Mouse (Mus musculus): ENCODE data around the gene Uhmk1.

- TF ChIP-seq MYC (IDR thresholded peaks at IDR 0.05; ENCODE audit: low read depth, low read length) (no peak), POLR2A (IDR thresholded peaks at IDR 0.05; ENCODE audit: low read depth, low read length) (no peak)
Observed at GRCm38 (mm10) chr1:170164053-170164614, 51.1 kb downstream of the Uhmk1 start.

Data from CH12.LX (cell line).